Comparison of ENCODE assay signal across 30 mouse cellular contexts in genomic region chr6:59713004-59713403, GRCm38 (mm10).
"Had no signal": no experiment of that assay in that cellular context is flagged by ENCODE, and none has a peak within 500 bp of the region (broad histone marks: within the 10 kb centered on the region; RNA-seq: fewer than 3 reads in every experiment).

No protein-coding gene starts in this region.

- H3K4me2 ChIP-seq: limb, embryonic 12.5 days; limb, embryonic 13.5 days; limb, embryonic 15.5 days; liver, embryonic 13.5 days; liver, embryonic 15.5 days; lung, embryonic 14.5 days; lung, embryonic 15.5 days; midbrain, embryonic 11.5 days; midbrain, embryonic 12.5 days; midbrain, embryonic 13.5 days; midbrain, embryonic 15.5 days; neural tube, embryonic 12.5 days had no signal

- H3K4me3 ChIP-seq: left cerebral cortex, adult 2 months; limb, embryonic 10.5 days; limb, embryonic 12.5 days; limb, embryonic 13.5 days; limb, embryonic 15.5 days; liver, embryonic 13.5 days; liver, embryonic 15.5 days; lung, embryonic 15.5 days; megakaryocyte, embryonic 14.5 days; midbrain, embryonic 10.5 days; midbrain, embryonic 12.5 days; midbrain, embryonic 13.5 days; midbrain, embryonic 15.5 days; myocyte; neural tube, embryonic 12.5 days had no signal

- H3K36me3 ChIP-seq: limb, embryonic 10.5 days; limb, embryonic 12.5 days; limb, embryonic 13.5 days; limb, embryonic 15.5 days; liver, embryonic 13.5 days; liver, embryonic 15.5 days; lung, embryonic 15.5 days; midbrain, embryonic 10.5 days; midbrain, embryonic 12.5 days; midbrain, embryonic 13.5 days; midbrain, embryonic 15.5 days; neural tube, embryonic 12.5 days had no signal

- H3K27ac ChIP-seq: left cerebral cortex, adult 2 months; limb, embryonic 10.5 days; limb, embryonic 12.5 days; limb, embryonic 13.5 days; limb, embryonic 15.5 days; liver, embryonic 13.5 days; liver, embryonic 14.5 days; liver, embryonic 15.5 days; lung, embryonic 15.5 days; macrophage; midbrain, embryonic 10.5 days; midbrain, embryonic 12.5 days; midbrain, embryonic 13.5 days; midbrain, embryonic 15.5 days; neural tube, embryonic 12.5 days had no signal

- H3K9me3 ChIP-seq: limb, embryonic 10.5 days; limb, embryonic 12.5 days; limb, embryonic 13.5 days; limb, embryonic 15.5 days; liver, embryonic 13.5 days; liver, embryonic 15.5 days; lung, embryonic 15.5 days; megakaryocyte, embryonic 14.5 days; midbrain, embryonic 10.5 days; midbrain, embryonic 12.5 days; midbrain, embryonic 13.5 days; midbrain, embryonic 15.5 days; neural tube, embryonic 12.5 days had no signal

- H3K4me1 ChIP-seq: limb, embryonic 10.5 days; limb, embryonic 12.5 days; limb, embryonic 13.5 days; limb, embryonic 15.5 days; liver, embryonic 13.5 days; liver, embryonic 15.5 days; lung, embryonic 15.5 days; megakaryocyte, embryonic 14.5 days; midbrain, embryonic 10.5 days; midbrain, embryonic 12.5 days; midbrain, embryonic 13.5 days; midbrain, embryonic 15.5 days; neural tube, embryonic 12.5 days had no signal

- H3K9ac ChIP-seq: limb, embryonic 12.5 days; limb, embryonic 13.5 days; limb, embryonic 15.5 days; liver, embryonic 13.5 days; liver, embryonic 14.5 days; liver, embryonic 15.5 days; lung, embryonic 14.5 days; lung, embryonic 15.5 days; midbrain, embryonic 12.5 days; midbrain, embryonic 13.5 days; midbrain, embryonic 15.5 days; neural tube, embryonic 12.5 days had no signal

- DNase-seq: layer of hippocampus, postnatal 36 days; left cerebral cortex, postnatal 4 days; liver, embryonic 13.5 days; lung, adult 18-20 months; lung, adult 2 months; lung, embryonic 14.5 days; lung, postnatal 10 days; lung, postnatal 14 days; lung, postnatal 36 days; lung, postnatal 4 days; midbrain, embryonic 14.5 days had no signal

- H3K27me3 ChIP-seq: limb, embryonic 12.5 days; limb, embryonic 13.5 days; limb, embryonic 15.5 days; liver, embryonic 13.5 days; liver, embryonic 15.5 days; lung, embryonic 15.5 days; megakaryocyte, embryonic 14.5 days; midbrain, embryonic 12.5 days; midbrain, embryonic 13.5 days; midbrain, embryonic 15.5 days; neural tube, embryonic 12.5 days had no signal

- ATAC-seq: lung, postnatal 0 days; midbrain, embryonic 13.5 days; midbrain, embryonic 15.5 days; midbrain, embryonic 16.5 days had no signal
